Mouse (Mus musculus): ENCODE measurements around the gene Ankrd22.

The Ankrd22 gene

GRCm38 (mm10) chr19:34181234-34181633 is 15.4 kb upstream of the Ankrd22 start:
- DNase-seq (ENCODE audit: low read depth in 1 of 2, low spot score in 2 of 2): no peak

- no peak for DNase-seq (ENCODE audit: low read depth in 1 of 2, low spot score in 2 of 2)
Measured at GRCm38 (mm10) chr19:34180316-34180715, 14.5 kb upstream of the Ankrd22 start.

- no peak for DNase-seq (ENCODE audit: low read depth in 1 of 2, low spot score in 2 of 2)
Measured at GRCm38 (mm10) chr19:34179136-34179535, 13.3 kb upstream of the Ankrd22 start.

GRCm38 (mm10) chr19:34174004-34174403 is 8.2 kb upstream of the Ankrd22 start:
- DNase-seq (ENCODE audit: low read depth in 1 of 2, low spot score in 2 of 2): no peak

GRCm38 (mm10) chr19:34171167-34171566 is 5.3 kb upstream of the Ankrd22 start:
- no peak for DNase-seq (ENCODE audit: low read depth in 1 of 2, low spot score in 2 of 2)

- DNase-seq (ENCODE audit: low read depth in 1 of 2, low spot score in 2 of 2): no peak
Measured at GRCm38 (mm10) chr19:34169121-34169520, 3.3 kb upstream of the Ankrd22 start.

GRCm38 (mm10) chr19:34167896-34168661 is 2.2 kb upstream of the Ankrd22 start:
- DNase-seq (ENCODE audit: low read depth in 1 of 2, low spot score in 2 of 2): no peak

- DNase-seq (ENCODE audit: low read depth in 1 of 2, low spot score in 2 of 2): no peak
Measured at GRCm38 (mm10) chr19:34166386-34166785, 533 bp upstream of the Ankrd22 start.

- no peak for DNase-seq (ENCODE audit: low read depth in 1 of 2, low spot score in 2 of 2)
Measured at GRCm38 (mm10) chr19:34162693-34163092, 3.2 kb downstream of the Ankrd22 start.

GRCm38 (mm10) chr19:34153263-34154144 is 12.3 kb downstream of the Ankrd22 start:
- no peak for DNase-seq (ENCODE audit: low read depth in 1 of 2, low spot score in 2 of 2)

- DNase-seq (ENCODE audit: low read depth in 1 of 2, low spot score in 2 of 2): no peak
Measured at GRCm38 (mm10) chr19:34151909-34152308, 13.9 kb downstream of the Ankrd22 start.

- no peak for DNase-seq (ENCODE audit: low read depth in 1 of 2, low spot score in 2 of 2)
Measured at GRCm38 (mm10) chr19:34148421-34148820, 17.4 kb downstream of the Ankrd22 start.

GRCm38 (mm10) chr19:34139431-34140046 is 26.3 kb downstream of the Ankrd22 start:
- no peak for DNase-seq (ENCODE audit: low read depth in 1 of 2, low spot score in 2 of 2)

- DNase-seq (ENCODE audit: low read depth in 1 of 2, low spot score in 2 of 2): no peak
Measured at GRCm38 (mm10) chr19:34138720-34139430, 27.0 kb downstream of the Ankrd22 start.

GRCm38 (mm10) chr19:34120107-34120731 is 45.6 kb downstream of the Ankrd22 start:
- no peak for DNase-seq (ENCODE audit: low read depth in 1 of 2, low spot score in 2 of 2)

- DNase-seq (ENCODE audit: low read depth in 1 of 2, low spot score in 2 of 2): no peak
Measured at GRCm38 (mm10) chr19:34119653-34120052, 46.2 kb downstream of the Ankrd22 start.

GRCm38 (mm10) chr19:34119102-34119501 is 46.8 kb downstream of the Ankrd22 start:
- no peak for DNase-seq (ENCODE audit: low read depth in 1 of 2, low spot score in 2 of 2)

GRCm38 (mm10) chr19:34104841-34105240 is 61.0 kb downstream of the Ankrd22 start:
- DNase-seq (ENCODE audit: low read depth in 1 of 2, low spot score in 2 of 2): no peak

- no peak for DNase-seq (ENCODE audit: low read depth in 1 of 2, low spot score in 2 of 2)
Measured at GRCm38 (mm10) chr19:34101888-34102287, 64.0 kb downstream of the Ankrd22 start.

GRCm38 (mm10) chr19:34100633-34101032 is 65.2 kb downstream of the Ankrd22 start, which contains the start of gene Lipm:
TSS of gene Lipm (plus strand) at chr19:34100933.
- no peak for DNase-seq (ENCODE audit: low read depth in 1 of 2, low spot score in 2 of 2)

GRCm38 (mm10) chr19:34096228-34096627 is 69.6 kb downstream of the Ankrd22 start:
- no peak for DNase-seq (ENCODE audit: low read depth in 1 of 2, low spot score in 2 of 2)
